Mouse (Mus musculus) testis, adult 2 months (tissue): ENCODE data around the gene D430041D05Rik.

Experiments used
- CTCF ChIP-seq: fragments of 200-500 bp; IDR thresholded peaks from 2 replicates; pipeline ENCODE4 v1.5.1; 2012; ENCODE audit warnings: low read depth, mild to moderate bottlenecking, inconsistent platforms, low read length, moderate library complexity; ENCODE audit not compliant: control insufficient read depth, insufficient read depth, insufficient replicate concordance
- POLR2A ChIP-seq: fragments of 200-500 bp; IDR thresholded peaks from 2 replicates; pipeline ENCODE4 v1.6.1; 2012; ENCODE audit warnings: low read depth, mild to moderate bottlenecking, inconsistent platforms, low read length, moderate library complexity; ENCODE audit not compliant: control insufficient read depth

GRCm38 (mm10) chr2:104379304-104379703 is 31.5 kb downstream of the D430041D05Rik start:
- TF ChIP-seq CTCF (no peak), POLR2A (no peak)
